Mouse (Mus musculus): Measurements from ENCODE around the gene Apoa2. TPM values are rescaled to one million over a fixed set of nuclear protein-coding genes. Genes with fewer than 3 reads are reported as not detected.
A peak's percentile ranks its signal among the peaks of the same experiment; 100 is the strongest.

Gene Apoa2
- polyA plus RNA-seq, 1 experiment from 2014 or later, result 11.9 TPM

DNA sequence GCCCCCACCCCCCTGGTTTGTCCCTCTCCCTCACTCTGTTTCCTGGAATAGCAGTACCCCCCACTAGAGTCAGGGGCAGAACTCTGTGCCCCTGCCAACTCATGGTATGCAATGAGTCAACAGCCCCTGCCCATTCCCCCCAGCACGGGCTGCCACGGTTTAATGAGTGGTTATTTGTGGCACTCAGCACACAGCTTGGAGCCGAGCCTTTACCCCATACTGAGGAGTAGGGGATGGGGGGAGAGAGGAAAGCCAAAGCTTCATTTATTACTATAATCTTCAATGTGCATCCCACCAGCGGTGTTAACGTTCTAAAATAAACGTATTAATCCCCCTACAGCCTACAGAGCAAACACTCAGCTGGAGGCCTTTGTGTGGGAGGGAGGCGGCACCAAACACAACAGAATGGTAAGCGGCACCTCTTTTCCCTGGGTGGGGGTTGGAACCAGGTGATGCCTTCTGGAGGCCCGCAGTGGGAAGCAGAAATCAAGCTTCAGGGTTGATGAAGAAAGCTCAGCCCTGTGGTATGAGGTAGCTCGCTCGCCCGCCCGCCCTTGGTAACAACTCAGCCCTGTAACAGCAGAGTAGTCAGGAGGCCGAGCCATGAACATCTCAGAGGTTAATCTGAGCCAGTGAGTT, 35.3 kb upstream of the Apoa2 start:
- H3K4me3 ChIP-seq (ENCODE audit: low read length), result peak overlapping the region; percentile 6; the same call in 1 of the 2 replicates
- no peaks in the 10 kb centered on the region for H3K36me3 ChIP-seq (ENCODE audit: control insufficient read depth, insufficient read depth)
- peak overlapping the region; percentile 42 for H3K4me2 ChIP-seq (ENCODE audit: low read depth, low read length)
- 0 out of 2 replicates have a peak, but pooled peaks cover 2% of the 10 kb centered on the region for H3K27me3 ChIP-seq (ENCODE audit: control insufficient read depth, insufficient read depth, low read length)
- H3K9me3 ChIP-seq (replicated peaks; ENCODE audit: control insufficient read depth, low read length), result no peaks in the 10 kb centered on the region
- H3K27ac ChIP-seq (ENCODE audit: low read length), result peak overlapping the region; percentile 96
- 45% methylated on average over 14 of the region's 14 CpGs for WGBS
- H3K4me1 ChIP-seq (ENCODE audit: control insufficient read depth, insufficient read depth, low read length), result peaks cover 50% of the 10 kb centered on the region
- H3K9ac ChIP-seq (ENCODE audit: low read length), result peak overlapping the region; percentile 63
- peak; percentile 87 for ATAC-seq (replicated peaks; ENCODE audit: extremely low read depth, insufficient read depth, low FRiP score)

DNA sequence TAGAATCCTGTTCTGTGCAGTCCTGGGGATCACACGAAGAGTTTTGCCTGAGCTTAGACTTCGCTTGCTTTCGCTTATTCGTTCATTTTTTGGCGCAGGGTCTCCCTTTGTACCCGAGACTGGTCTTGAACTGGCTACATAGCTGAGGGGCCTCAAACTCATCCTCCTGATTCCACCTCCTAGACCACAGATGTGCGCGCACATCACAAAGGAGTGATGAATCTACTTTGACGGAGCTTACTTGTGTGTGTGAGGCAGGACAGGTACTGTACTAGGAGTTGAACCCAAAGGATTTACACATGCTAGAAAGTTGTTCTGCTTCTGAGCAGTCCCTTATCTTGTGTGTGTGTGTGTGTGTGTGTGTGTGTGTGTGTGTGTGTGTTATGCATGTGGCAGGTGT, 34.0 kb upstream of the Apoa2 start:
- Histone ChIP-seq H3K27ac (ENCODE audit: low read length) (peak overlapping the region; percentile 96; the same call in 1 of the 2 replicates), H3K4me1 (ENCODE audit: control insufficient read depth, insufficient read depth, low read length) (peaks cover 57% of the 10 kb centered on the region), H3K9ac (ENCODE audit: low read length) (no peak overlapping the region), H3K36me3 (ENCODE audit: control insufficient read depth, insufficient read depth) (no peaks in the 10 kb centered on the region), H3K4me2 (ENCODE audit: low read depth, low read length) (no peak overlapping the region), H3K9me3 (replicated peaks; ENCODE audit: control insufficient read depth, low read length) (no peaks in the 10 kb centered on the region), H3K27me3 (ENCODE audit: control insufficient read depth, insufficient read depth, low read length) (peaks cover 8% of the 10 kb centered on the region), H3K4me3 (ENCODE audit: low read length) (no peak overlapping the region)
- ATAC-seq (replicated peaks; ENCODE audit: extremely low read depth, insufficient read depth, low FRiP score), result no peak
- WGBS, result 94% methylated on average over 9 of the region's 9 CpGs

DNA sequence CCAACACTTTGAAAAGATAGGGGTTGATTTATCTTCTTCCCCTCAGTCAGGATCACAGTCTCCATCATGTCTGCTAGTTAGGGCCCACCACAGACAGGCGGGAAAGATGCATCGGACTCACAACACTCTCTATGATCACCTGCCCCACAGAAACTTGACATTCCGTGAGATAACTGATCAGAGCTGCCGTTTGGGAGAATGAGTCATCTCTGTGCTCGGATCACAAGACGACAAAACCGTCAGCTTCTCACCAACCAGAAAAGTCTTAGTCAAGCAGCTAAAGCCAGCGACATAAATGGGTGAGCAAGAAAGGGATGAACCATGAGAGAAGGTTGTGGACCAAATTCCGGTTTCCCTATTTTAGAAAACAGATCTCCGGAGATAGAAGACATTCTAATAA, 32.6 kb upstream of the Apoa2 start:
- no peaks in the 10 kb centered on the region for H3K9me3 ChIP-seq (replicated peaks; ENCODE audit: control insufficient read depth, low read length)
- ATAC-seq (replicated peaks; ENCODE audit: extremely low read depth, insufficient read depth, low FRiP score), result no peak
- no peak overlapping the region for H3K4me3 ChIP-seq (ENCODE audit: low read length)
- peaks cover 50% of the 10 kb centered on the region for H3K4me1 ChIP-seq (ENCODE audit: control insufficient read depth, insufficient read depth, low read length)
- H3K9ac ChIP-seq (ENCODE audit: low read length), result no peak overlapping the region
- peaks cover 8% of the 10 kb centered on the region for H3K27me3 ChIP-seq (ENCODE audit: control insufficient read depth, insufficient read depth, low read length)
- WGBS, result 50% methylated on average over 10 of the region's 10 CpGs
- no peak overlapping the region for H3K27ac ChIP-seq (ENCODE audit: low read length)
- no peak overlapping the region for H3K4me2 ChIP-seq (ENCODE audit: low read depth, low read length)
- H3K36me3 ChIP-seq (ENCODE audit: control insufficient read depth, insufficient read depth), result no peaks in the 10 kb centered on the region

DNA sequence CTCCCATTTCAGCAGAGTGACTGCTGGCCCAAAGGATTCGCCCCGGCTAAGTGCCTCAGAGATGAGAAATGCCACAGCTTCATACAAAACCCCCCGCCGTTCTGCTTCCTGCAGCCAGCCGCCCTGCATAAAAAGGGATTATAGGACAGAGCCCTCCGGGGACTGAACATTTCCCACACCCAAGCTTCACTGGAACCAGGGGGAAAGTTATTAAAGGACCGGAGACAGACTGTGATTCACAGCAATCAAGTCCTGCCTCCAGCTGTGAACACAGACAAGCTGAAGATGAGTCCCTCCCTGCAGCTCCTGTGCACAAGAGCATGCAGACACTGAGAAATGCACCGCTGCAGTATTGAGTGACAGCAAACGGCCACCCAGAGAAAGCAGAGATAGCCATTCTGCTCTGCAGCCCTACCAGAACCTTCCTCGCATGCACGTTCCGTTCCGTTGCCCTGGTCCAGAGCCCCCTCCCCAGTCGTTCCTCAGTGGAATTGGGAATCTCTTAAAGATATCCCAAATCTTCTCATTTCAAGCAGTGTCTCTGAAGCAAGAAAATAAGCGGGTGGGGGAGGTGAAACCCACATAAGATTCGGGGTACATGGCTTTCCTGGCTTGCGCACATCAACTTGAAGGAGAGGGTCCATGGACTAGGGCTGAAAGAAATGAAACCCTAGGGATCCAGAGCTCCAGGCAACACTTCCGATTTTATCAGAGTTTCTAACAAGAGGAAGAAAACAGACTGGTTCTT, 31.6 kb upstream of the Apoa2 start:
- Histone ChIP-seq H3K9me3 (replicated peaks; ENCODE audit: control insufficient read depth, low read length) (no peaks in the 10 kb centered on the region), H3K36me3 (ENCODE audit: control insufficient read depth, insufficient read depth) (no peaks in the 10 kb centered on the region), H3K9ac (ENCODE audit: low read length) (peak overlapping the region; percentile 59), H3K4me1 (ENCODE audit: control insufficient read depth, insufficient read depth, low read length) (peaks cover 48% of the 10 kb centered on the region), H3K4me3 (ENCODE audit: low read length) (peak overlapping the region; percentile 19), H3K4me2 (ENCODE audit: low read depth, low read length) (peak overlapping the region; percentile 54), H3K27ac (ENCODE audit: low read length) (no peak overlapping the region), H3K27me3 (ENCODE audit: control insufficient read depth, insufficient read depth, low read length) (peaks cover 8% of the 10 kb centered on the region)
- WGBS, result 11% methylated on average over 18 of the region's 18 CpGs
- no peak for ATAC-seq (replicated peaks; ENCODE audit: extremely low read depth, insufficient read depth, low FRiP score)

DNA sequence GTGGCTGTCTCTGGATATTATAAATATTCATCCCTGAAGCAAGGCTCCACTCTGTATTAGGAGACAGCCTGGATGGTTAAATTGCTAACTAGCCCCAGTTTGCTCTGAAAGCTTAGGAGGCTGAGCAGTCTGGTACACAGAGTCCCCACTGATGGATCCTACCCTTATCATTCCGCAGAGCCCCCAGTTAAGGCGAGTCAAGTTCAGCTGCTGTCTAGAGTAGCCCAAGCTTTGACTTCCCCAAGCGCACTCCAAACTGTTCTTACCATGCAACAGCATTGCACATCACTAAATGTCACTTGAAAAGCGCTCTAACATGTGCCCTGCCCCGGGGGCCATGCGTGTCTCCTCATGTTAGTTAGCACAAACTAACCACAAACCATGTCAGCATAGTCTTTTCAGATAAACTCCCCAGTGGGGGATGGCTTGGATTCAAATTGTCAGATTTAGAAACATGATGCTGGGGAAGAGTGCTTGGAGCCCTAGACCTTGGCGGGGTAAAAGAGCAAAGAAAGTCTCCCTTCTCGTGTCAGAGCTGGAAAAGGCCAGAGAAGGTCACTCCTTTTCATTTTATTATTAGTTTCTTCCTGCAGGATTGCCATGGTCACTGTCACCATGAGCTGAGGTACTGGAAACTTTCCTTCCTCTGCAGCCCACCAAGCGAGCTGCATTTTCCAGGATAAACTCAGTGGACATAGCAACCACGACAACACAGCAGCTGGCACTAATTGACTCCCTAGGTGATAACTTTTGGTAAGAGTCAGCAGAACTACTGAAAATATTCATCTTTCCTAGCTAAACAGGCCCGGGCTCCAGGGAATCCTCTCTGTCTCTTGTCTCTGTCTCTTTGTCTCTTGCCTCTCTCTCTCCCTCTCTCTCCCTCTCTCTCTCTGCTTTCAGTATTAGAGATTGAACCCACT, 30.7 kb upstream of the Apoa2 start:
- peaks cover 40% of the 10 kb centered on the region for H3K4me1 ChIP-seq (ENCODE audit: control insufficient read depth, insufficient read depth, low read length)

DNA sequence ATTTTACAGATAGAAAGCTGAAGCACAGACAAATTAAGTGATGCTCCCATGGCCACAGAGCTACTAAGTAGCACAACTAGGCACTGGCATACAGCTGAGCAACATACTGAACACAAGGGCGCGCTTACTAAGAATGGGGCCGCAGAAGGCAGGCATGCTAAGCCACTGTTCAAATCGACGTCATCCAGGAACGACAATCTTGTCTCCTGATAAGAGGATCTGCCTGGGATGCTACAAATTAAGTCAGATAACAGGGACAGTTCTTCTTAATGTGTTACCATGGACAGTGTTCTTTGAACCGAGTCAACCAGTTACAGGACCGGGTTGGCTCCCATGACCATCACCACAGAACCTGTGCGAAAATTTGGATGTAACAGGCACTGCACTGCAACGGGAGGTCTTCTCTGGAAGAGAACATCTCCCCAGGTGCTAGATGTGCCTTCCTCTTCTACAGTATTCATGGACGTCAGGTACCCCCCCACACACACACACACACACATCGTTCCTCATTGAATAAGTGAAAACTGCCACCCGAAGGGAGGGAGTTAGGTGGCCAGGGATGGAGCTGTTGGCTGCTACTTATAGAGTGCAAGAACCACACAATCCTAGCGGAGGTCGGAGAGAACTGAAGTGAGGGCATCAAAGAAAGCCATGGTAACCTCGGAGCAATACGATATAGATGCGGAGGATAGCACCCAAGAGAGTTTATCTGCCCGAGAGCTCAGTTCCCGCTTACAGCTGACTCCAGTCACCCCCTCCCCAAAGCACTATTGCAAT, 29.6 kb upstream of the Apoa2 start:
- 8% methylated on average over 20 of the region's 20 CpGs for WGBS
- H3K9ac ChIP-seq (ENCODE audit: low read length), result peak overlapping the region; percentile 83
- H3K36me3 ChIP-seq (ENCODE audit: control insufficient read depth, insufficient read depth), result no peaks in the 10 kb centered on the region
- H3K9me3 ChIP-seq (replicated peaks; ENCODE audit: control insufficient read depth, low read length), result no peaks in the 10 kb centered on the region
- no peak overlapping the region for H3K27ac ChIP-seq (ENCODE audit: low read length)
- H3K4me1 ChIP-seq (ENCODE audit: control insufficient read depth, insufficient read depth, low read length), result peaks cover 32% of the 10 kb centered on the region
- H3K4me2 ChIP-seq (ENCODE audit: low read depth, low read length), result peak overlapping the region; percentile 96
- ATAC-seq (replicated peaks; ENCODE audit: extremely low read depth, insufficient read depth, low FRiP score), result no peak
- peaks cover 8% of the 10 kb centered on the region for H3K27me3 ChIP-seq (ENCODE audit: control insufficient read depth, insufficient read depth, low read length)
- H3K4me3 ChIP-seq (ENCODE audit: low read length), result peak overlapping the region; percentile 69

More for the DNA sequence above, 30.7 kb upstream of the Apoa2 start:
- no peak overlapping the region for H3K27ac ChIP-seq (ENCODE audit: low read length)
- H3K36me3 ChIP-seq (ENCODE audit: control insufficient read depth, insufficient read depth), result no peaks in the 10 kb centered on the region
- peak overlapping the region; percentile 59; the same call in 1 of the 2 replicates for H3K9ac ChIP-seq (ENCODE audit: low read length)
- H3K4me3 ChIP-seq (ENCODE audit: low read length), result peak overlapping the region; percentile 69; the same call in 1 of the 2 replicates
- H3K9me3 ChIP-seq (replicated peaks; ENCODE audit: control insufficient read depth, low read length), result no peaks in the 10 kb centered on the region
- peaks cover 8% of the 10 kb centered on the region for H3K27me3 ChIP-seq (ENCODE audit: control insufficient read depth, insufficient read depth, low read length)
- H3K4me2 ChIP-seq (ENCODE audit: low read depth, low read length), result peak overlapping the region; percentile 96
- ATAC-seq (replicated peaks; ENCODE audit: extremely low read depth, insufficient read depth, low FRiP score), result no peak
- WGBS, result 48% methylated on average over 11 of the region's 11 CpGs

DNA sequence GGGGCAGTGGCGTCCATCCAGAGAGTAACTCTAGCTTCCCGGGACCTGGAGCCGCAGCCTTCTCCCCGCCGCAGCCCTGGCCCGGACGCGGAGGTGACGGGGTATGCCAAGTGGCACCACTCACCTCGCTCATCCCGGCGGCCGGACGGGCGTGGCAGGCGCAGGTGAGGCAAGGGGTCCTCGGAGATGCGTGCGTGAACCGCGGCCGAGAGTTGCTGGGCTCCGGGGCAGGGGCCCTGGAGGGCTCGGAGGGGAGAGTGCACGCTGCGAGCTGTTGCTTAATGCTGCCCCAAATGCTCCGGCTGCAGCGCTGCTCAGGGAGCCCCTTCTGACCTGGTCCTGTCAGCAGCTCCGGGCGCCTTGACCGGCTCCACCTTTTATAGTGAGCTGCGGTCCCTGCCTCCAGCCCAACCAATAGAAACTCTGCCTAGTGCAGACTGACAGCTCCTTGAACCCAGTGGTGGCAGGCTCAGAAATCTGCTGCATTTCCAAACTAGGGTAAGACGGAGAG, 28.9 kb upstream of the Apoa2 start, which contains the start of gene Pcp4l1:
Gene Pcp4l1, minus strand, starts transcription at position 382 of the 511 bp plus-strand sequence.
- Histone ChIP-seq H3K4me2 (ENCODE audit: low read depth, low read length) (peak within 1 kb of the TSS; percentile 96), H3K27me3 (ENCODE audit: control insufficient read depth, insufficient read depth, low read length) (peaks cover 8% of the 10 kb centered on the region), H3K9me3 (replicated peaks; ENCODE audit: control insufficient read depth, low read length) (no peaks in the 10 kb centered on the region), H3K9ac (ENCODE audit: low read length) (peak within 1 kb of the TSS; percentile 83), H3K36me3 (ENCODE audit: control insufficient read depth, insufficient read depth) (no peaks in the 10 kb centered on the region), H3K27ac (ENCODE audit: low read length) (peak within 1 kb of the TSS; percentile 30; the same call in 1 of the 2 replicates), H3K4me1 (ENCODE audit: control insufficient read depth, insufficient read depth, low read length) (peaks cover 32% of the 10 kb centered on the region), H3K4me3 (ENCODE audit: low read length) (peak within 1 kb of the TSS; percentile 69)
- peak; percentile 89 for ATAC-seq (replicated peaks; ENCODE audit: extremely low read depth, insufficient read depth, low FRiP score)
- 2% methylated on average over 33 of the region's 33 CpGs for WGBS

DNA sequence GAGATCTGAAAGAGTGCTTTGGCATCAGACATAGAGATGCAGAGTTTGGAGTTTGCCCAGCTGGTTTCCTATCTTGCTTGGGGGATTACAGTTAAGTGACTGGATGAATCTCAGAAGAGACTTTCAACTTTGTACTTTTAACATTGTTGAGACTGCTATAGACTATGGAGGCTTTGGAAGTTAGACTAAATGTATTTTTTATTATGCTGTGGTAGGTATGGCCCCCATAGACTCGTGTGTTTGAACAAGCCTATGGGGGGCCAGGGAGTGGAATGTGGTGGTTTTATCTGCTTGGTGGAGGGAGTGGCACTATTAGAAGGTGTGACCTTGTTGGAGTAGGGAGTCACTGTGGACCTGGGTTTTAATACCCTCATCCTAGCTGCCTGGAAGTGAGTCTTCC, 25.3 kb upstream of the Apoa2 start:
- Histone ChIP-seq H3K9me3 (replicated peaks; ENCODE audit: control insufficient read depth, low read length) (no peaks in the 10 kb centered on the region), H3K36me3 (ENCODE audit: control insufficient read depth, insufficient read depth) (no peaks in the 10 kb centered on the region), H3K4me1 (ENCODE audit: control insufficient read depth, insufficient read depth, low read length) (peaks cover 9% of the 10 kb centered on the region), H3K4me3 (ENCODE audit: low read length) (no peak overlapping the region), H3K27me3 (ENCODE audit: control insufficient read depth, insufficient read depth, low read length) (peaks cover 6% of the 10 kb centered on the region), H3K9ac (ENCODE audit: low read length) (no peak overlapping the region), H3K4me2 (ENCODE audit: low read depth, low read length) (no peak overlapping the region), H3K27ac (ENCODE audit: low read length) (no peak overlapping the region)
- ATAC-seq (replicated peaks; ENCODE audit: extremely low read depth, insufficient read depth, low FRiP score), result no peak
- whole genome bisulfite sequencing, result 37% methylated on average over 1 of the region's 1 CpGs

All from heart, embryonic 16.5 days (tissue).